Mouse (Mus musculus) cerebellum, postnatal 36 days (tissue): ENCODE measurements at regions not wholly inside any gene's neighbourhood (a gene's known extent, or its start where the extent isn't known, plus 50 kb on each side); places are given as distances from the start of the nearest gene placed in this dataset.

Experiments
- DNase-seq, 2 experiments: peaks; one replicate each; pipeline ENCODE4 v3.0.0; 2021 to 2022; ENCODE audit warnings: mixed read lengths in 2 of 2

DNA sequence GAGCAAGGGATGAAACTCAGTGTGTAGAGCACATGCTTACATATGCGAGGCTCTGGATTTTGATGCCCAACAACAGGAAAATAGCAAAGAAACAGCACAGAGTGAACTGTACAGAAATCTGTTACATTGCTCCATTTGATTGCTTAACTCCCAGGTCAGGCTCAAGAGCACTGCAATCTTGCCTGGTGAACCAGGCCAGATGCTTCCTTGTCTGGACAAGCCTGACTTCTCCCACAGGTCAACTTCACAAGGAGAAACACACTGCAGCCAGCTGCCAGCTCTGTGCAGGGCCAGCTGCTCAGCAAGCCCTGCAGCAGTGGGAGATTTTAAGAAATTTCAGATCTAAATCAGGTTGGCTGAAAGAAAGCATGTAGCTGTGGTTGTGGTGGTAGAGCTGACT, 81.2 kb upstream of the 1700066M21Rik start:
- DNase-seq, result no peak

DNA sequence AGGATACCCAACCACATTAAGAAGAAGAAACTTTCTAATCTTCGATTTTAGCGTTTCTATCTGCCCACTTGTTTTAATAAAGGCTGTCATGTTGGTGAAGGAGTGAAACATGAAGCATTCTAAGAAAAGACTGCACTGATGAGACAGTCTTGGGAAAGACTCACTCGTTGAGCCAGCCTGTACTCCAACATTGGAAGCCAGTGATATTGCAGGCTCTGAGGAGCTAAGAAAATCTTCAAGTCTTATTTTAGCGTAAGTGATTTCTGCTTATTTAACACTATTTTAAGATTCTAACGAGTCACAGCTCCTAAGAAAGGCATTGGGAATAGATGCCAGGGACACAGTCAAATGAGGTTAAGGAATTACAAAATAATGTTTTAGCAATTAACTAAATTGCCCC, 78.9 kb upstream of the 1700066M21Rik start:
- no peak for DNase-seq

GRCm38 (mm10) chr1:57301260-57301979, 76.0 kb upstream of the 1700066M21Rik start:
- DNase-seq, result no peak

- DNase-seq, result no peak
These were observed 75.5 kb upstream of the 1700066M21Rik start for GRCm38 (mm10) chr1:57301980-57302331.

DNA sequence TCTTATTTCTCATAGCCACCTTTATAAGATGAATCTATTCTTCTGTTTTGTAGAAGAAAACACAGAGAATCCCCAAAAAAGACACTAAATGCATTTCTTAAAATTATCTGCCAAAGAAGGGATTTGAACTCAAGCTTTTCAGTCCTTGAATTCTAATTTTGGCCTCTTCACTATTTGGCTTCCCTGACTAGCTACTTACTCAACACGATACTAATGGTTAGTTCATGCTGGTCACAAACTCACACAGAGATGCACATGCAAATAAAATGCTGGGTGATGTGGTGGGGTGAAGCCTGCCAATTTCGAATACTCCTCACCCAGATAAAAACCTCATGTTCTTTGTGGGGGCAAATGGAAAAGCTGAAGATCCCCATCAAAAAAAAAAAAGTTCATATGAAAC, 72.7 kb upstream of the 1700066M21Rik start:
- DNase-seq, result no peak

DNA sequence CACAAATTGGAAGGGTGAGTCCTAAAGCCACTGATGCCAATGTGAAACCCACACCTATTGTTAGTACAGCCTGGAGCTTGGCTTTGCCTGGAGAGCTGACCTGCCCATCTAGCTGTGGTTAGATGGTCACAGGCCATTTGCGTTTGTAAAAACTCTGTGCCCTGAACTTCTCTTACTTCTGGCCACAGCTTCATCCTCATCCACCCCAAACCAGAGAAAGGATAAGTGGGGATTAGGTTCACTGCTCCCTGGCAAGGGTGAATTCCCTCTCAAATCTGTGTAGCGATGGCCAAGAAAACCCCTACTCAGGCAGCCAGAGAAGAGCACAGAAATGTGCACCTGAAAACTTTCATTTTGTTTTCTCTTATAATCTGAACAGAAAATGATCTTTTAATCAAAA, 54.9 kb upstream of the 1700066M21Rik start:
- DNase-seq, result no peak

- DNase-seq, result no peak
These were observed 54.3 kb upstream of the 1700066M21Rik start for GRCm38 (mm10) chr1:57323118-57323517.

DNA sequence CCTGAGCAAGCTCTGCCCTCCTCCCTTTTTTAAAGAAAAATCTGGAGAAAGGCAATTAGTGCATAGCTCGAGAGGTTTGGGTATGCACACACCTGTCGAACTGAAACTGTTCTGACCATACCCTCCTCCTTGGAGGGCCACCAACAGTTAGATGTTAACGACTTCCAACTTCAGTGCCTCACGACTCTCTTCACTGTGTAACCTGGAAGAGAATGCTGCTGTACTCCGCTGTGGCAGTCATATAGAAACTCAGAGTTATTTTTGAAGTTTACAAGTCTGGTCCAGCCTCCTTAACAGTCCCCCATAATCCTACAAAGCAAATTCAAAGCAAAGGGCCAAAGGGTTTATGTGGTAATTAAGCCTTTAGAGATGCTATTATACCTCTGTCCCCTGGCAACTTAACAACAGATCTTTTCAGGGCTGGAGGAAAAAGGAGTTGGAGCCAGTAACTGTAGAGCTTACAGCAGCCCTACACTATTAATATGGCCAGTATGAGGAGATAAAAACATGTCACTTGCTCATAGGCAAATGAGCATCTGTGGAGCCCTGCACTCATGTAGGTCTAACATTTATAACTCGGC, 51.7 kb upstream of the 1700066M21Rik start:
- DNase-seq, result no peak
